Mouse (Mus musculus): Measurements from ENCODE around the gene Slc22a5.
A peak's percentile ranks its signal among the peaks of the same experiment; 100 is the strongest.

The Slc22a5 gene

GRCm38 (mm10) chr11:53839663-53840642 is 51.5 kb downstream of the Slc22a5 start:
- DNase-seq: peak; percentile 47 to 50

- DNase-seq: no peak
Observed at GRCm38 (mm10) chr11:53839147-53839546, 52.3 kb downstream of the Slc22a5 start.

GRCm38 (mm10) chr11:53837731-53838130 is 53.7 kb downstream of the Slc22a5 start:
- DNase-seq: peak in 1 of 2 experiments; percentile 39

GRCm38 (mm10) chr11:53835379-53836010 is 56.0 kb downstream of the Slc22a5 start:
- DNase-seq: no peak

GRCm38 (mm10) chr11:53825409-53825808 is 66.1 kb downstream of the Slc22a5 start:
- DNase-seq: no peak

- no peak for DNase-seq
Observed at GRCm38 (mm10) chr11:53821945-53822338, 69.5 kb downstream of the Slc22a5 start.

- DNase-seq: no peak
Observed at GRCm38 (mm10) chr11:53821230-53821944, 70.1 kb downstream of the Slc22a5 start.

GRCm38 (mm10) chr11:53820516-53821170 is 70.8 kb downstream of the Slc22a5 start:
- peak in 1 of 2 experiments; percentile 29 for DNase-seq

GRCm38 (mm10) chr11:53819511-53819910 is 71.9 kb downstream of the Slc22a5 start:
- no peak for DNase-seq

GRCm38 (mm10) chr11:53818794-53819193 is 72.7 kb downstream of the Slc22a5 start:
- DNase-seq: no peak

- peak; percentile 36 for DNase-seq
Observed at GRCm38 (mm10) chr11:53816841-53817375, 74.6 kb downstream of the Slc22a5 start.

- no peak for DNase-seq
Observed at GRCm38 (mm10) chr11:53814810-53815209, 76.7 kb downstream of the Slc22a5 start.

Data from cerebellum, postnatal 10 days (tissue).